Comparison of ENCODE assay signal across 15 mouse cellular contexts in the genomic region with DNA sequence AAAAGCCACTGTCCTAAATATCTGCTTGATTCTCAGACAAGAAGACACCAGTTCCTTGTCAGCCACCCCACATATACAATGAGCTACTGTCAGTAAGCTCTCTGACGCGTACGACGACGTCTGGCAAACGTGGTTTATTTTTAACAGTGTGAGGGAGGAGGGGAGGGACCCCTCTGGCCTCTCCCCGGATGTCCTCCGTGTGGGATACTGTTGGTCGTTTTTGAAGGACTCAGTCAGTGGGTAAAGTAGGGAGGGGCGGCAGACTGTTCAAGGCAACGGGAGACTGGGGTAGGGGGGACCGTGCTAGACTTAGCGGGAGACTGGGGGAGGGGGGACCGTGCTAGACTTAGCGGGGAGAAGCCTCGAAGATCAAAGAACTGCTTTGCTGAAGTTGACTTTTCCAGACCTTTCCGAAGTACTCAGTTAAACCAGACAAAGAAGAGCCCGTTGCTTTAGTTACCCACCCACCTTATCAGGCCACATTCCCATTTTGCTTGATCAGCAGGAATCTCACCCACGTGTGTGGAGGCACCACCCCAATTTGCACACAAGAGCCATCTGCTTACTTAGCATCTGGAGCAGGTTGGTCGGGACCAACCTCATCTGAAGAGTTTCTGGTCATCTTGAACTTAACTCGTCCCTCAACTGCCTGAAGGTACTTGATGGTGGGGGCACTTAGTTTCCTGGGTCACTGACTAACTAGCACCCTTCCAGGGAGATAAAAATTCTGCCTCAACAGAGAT.
DNase-seq lines count a peak whose midpoint lies in the region; ATAC-seq and TF ChIP-seq lines count a peak whose summit lies in the region.
"Had no signal": no experiment of that assay in that cellular context is flagged by ENCODE, and none has a peak within 500 bp of the region (broad histone marks: within the 10 kb centered on the region; RNA-seq: fewer than 3 reads in every experiment).

No protein-coding gene starts in this region.

- no peaks in the 10 kb centered on the region for H3K4me1 ChIP-seq in liver, embryonic 11.5 days (replicated peaks; ENCODE audit: control insufficient read depth, insufficient read depth, low read length)
- H3K4me1 ChIP-seq in liver, postnatal 0 days (ENCODE audit: insufficient read depth): no peaks in the 10 kb centered on the region
- peaks cover 10% of the 10 kb centered on the region; the same call in 1 of the 2 replicates for H3K4me1 ChIP-seq in embryonic facial prominence, embryonic 13.5 days
- H3K4me1 ChIP-seq: hindbrain, embryonic 15.5 days; liver, embryonic 13.5 days had no signal

- peak; percentile 89 for DNase-seq in heart, adult 11 months
- DNase-seq in heart, postnatal 36 days: no peak
- no peak for DNase-seq in liver, embryonic 11.5 days (ENCODE audit: low spot score)
- DNase-seq in liver, postnatal 0 days: no peak
- peak; percentile 72 for DNase-seq in lung, postnatal 10 days
- DNase-seq in cerebellum, adult 9-11 months: no peak
- DNase-seq: adrenal gland, postnatal 14 days; cerebellum, adult 11 months; liver, embryonic 13.5 days; spleen, adult 18-20 months; thymus, postnatal 36 days had no signal

- no peak; the same call in 1 of the 2 replicates for ATAC-seq in liver, embryonic 11.5 days (replicated peaks; ENCODE audit: low FRiP score)
- ATAC-seq in liver, postnatal 0 days: no peak
- no peak; the same call in 1 of the 2 replicates for ATAC-seq in embryonic facial prominence, embryonic 13.5 days (ENCODE audit: insufficient number of reproducible peaks, insufficient read depth, low FRiP score, low TSS enrichment, low read depth)
- no peak for ATAC-seq in frontal cortex, adult (ENCODE audit: low TSS enrichment)

- H3K9me3 ChIP-seq in liver, embryonic 11.5 days (ENCODE audit: control insufficient read depth, low read length): no peaks in the 10 kb centered on the region
- H3K9me3 ChIP-seq in liver, postnatal 0 days (ENCODE audit: low read length): no peaks in the 10 kb centered on the region
- no peaks in the 10 kb centered on the region for H3K9me3 ChIP-seq in embryonic facial prominence, embryonic 13.5 days
- H3K9me3 ChIP-seq: hindbrain, embryonic 15.5 days; liver, embryonic 13.5 days had no signal

- no peak for TF ChIP-seq EP300 in liver, postnatal 0 days (IDR thresholded peaks at IDR 0.05; ENCODE audit: low read depth)

- intact Hi-C loops in heart, postnatal 36 days (cut with DNase I): no loop called here

- H3K27me3 ChIP-seq in liver, embryonic 11.5 days (replicated peaks; ENCODE audit: control insufficient read depth, insufficient read depth, low read length): no peaks in the 10 kb centered on the region
- no peaks in the 10 kb centered on the region for H3K27me3 ChIP-seq in liver, postnatal 0 days (ENCODE audit: insufficient read depth, low read length)
- H3K27me3 ChIP-seq in embryonic facial prominence, embryonic 13.5 days: 0 out of 2 replicates have a peak, but pooled peaks cover 4% of the 10 kb centered on the region
- H3K27me3 ChIP-seq: hindbrain, embryonic 15.5 days; liver, embryonic 13.5 days had no signal

- no peak overlapping the region for H3K9ac ChIP-seq in liver, embryonic 11.5 days (ENCODE audit: low read depth, low read length)
- no peak overlapping the region for H3K9ac ChIP-seq in liver, postnatal 0 days (replicated peaks)
- H3K9ac ChIP-seq in embryonic facial prominence, embryonic 13.5 days: no peak overlapping the region
- H3K9ac ChIP-seq: hindbrain, embryonic 15.5 days; liver, embryonic 13.5 days had no signal

- no peak overlapping the region for H3K4me3 ChIP-seq in liver, embryonic 11.5 days (ENCODE audit: low read depth, low read length)
- no peak overlapping the region for H3K4me3 ChIP-seq in liver, postnatal 0 days (ENCODE audit: low read depth, low read length)
- no peak overlapping the region for H3K4me3 ChIP-seq in embryonic facial prominence, embryonic 13.5 days
- H3K4me3 ChIP-seq: erythroblast, embryonic 14.5 days; hindbrain, embryonic 15.5 days; liver, embryonic 13.5 days had no signal

- no peak overlapping the region for H3K27ac ChIP-seq in liver, embryonic 11.5 days (ENCODE audit: low read depth, low read length)
- H3K27ac ChIP-seq in liver, postnatal 0 days (ENCODE audit: low read depth): no peak overlapping the region
- no peak overlapping the region for H3K27ac ChIP-seq in embryonic facial prominence, embryonic 13.5 days
- H3K27ac ChIP-seq: hindbrain, embryonic 15.5 days; liver, embryonic 13.5 days had no signal

- no peaks in the 10 kb centered on the region for H3K36me3 ChIP-seq in liver, embryonic 11.5 days (ENCODE audit: control insufficient read depth, insufficient read depth, low read length)
- H3K36me3 ChIP-seq in liver, postnatal 0 days (replicated peaks; ENCODE audit: insufficient read depth, low read length): no peaks in the 10 kb centered on the region
- H3K36me3 ChIP-seq in embryonic facial prominence, embryonic 13.5 days: no peaks in the 10 kb centered on the region
- H3K36me3 ChIP-seq: hindbrain, embryonic 15.5 days; liver, embryonic 13.5 days had no signal

- 0 out of 2 replicates have a peak overlapping the region, but pooled peaks have one; percentile 11 for H3K4me2 ChIP-seq in liver, embryonic 11.5 days
- no peak overlapping the region for H3K4me2 ChIP-seq in liver, postnatal 0 days (ENCODE audit: low read depth, low read length)
- H3K4me2 ChIP-seq in embryonic facial prominence, embryonic 13.5 days: 0 out of 2 replicates have a peak overlapping the region, but pooled peaks have one; percentile 9
- H3K4me2 ChIP-seq: hindbrain, embryonic 15.5 days; liver, embryonic 13.5 days had no signal

- no peak for TF ChIP-seq CTCF in liver, postnatal 0 days (IDR thresholded peaks at IDR 0.05; ENCODE audit: low read depth)

- 37% methylated on average over 21 of the region's 21 CpGs for WGBS in liver, embryonic 11.5 days
- WGBS in liver, postnatal 0 days (ENCODE audit: insufficient replicate concordance): 39% methylated on average over 21 of the region's 21 CpGs
- 42% methylated on average over 21 of the region's 21 CpGs for WGBS in embryonic facial prominence, embryonic 13.5 days

Comparison
In these comparisons a context has a peak if more than half of its experiments do, and no peak if none do; other contexts are left out.
1. DNase-seq: peak in heart, adult 11 months (single experiment) and lung, postnatal 10 days (single experiment); none in heart, postnatal 36 days (0 of 2), liver, embryonic 11.5 days (single experiment), liver, postnatal 0 days (single experiment) and cerebellum, adult 9-11 months (single experiment).